17 mouse cellular contexts compared by ENCODE assay signal in genomic region chr11:107034085-107034810, GRCm38 (mm10).
"Had no signal": no experiment of that assay in that cellular context is flagged by ENCODE, and none has a peak within 500 bp of the region (broad histone marks: within the 10 kb centered on the region; RNA-seq: fewer than 3 reads in every experiment).

No protein-coding gene starts in this region.

- H3K9ac ChIP-seq: lung, embryonic 14.5 days; midbrain, embryonic 12.5 days; neural tube, embryonic 13.5 days; neural tube, embryonic 15.5 days had no signal

- ATAC-seq: midbrain, embryonic 16.5 days had no signal

- H3K9me3 ChIP-seq: midbrain, embryonic 10.5 days; midbrain, embryonic 12.5 days; neural tube, embryonic 13.5 days; neural tube, embryonic 15.5 days had no signal

- H3K27ac ChIP-seq: midbrain, embryonic 10.5 days; midbrain, embryonic 12.5 days; neural tube, embryonic 13.5 days; neural tube, embryonic 15.5 days had no signal

- DNase-seq: lung, adult 18-20 months; lung, embryonic 14.5 days; lung, postnatal 10 days; lung, postnatal 4 days; midbrain, embryonic 14.5 days; right cerebral cortex, postnatal 14 days; right cerebral cortex, postnatal 4 days; spleen, adult 18-20 months; thymus, adult 18-20 months; thymus, postnatal 14 days; thymus, postnatal 36 days had no signal

- H3K4me2 ChIP-seq: lung, embryonic 14.5 days; midbrain, embryonic 12.5 days; neural tube, embryonic 13.5 days; neural tube, embryonic 15.5 days had no signal

- H3K27me3 ChIP-seq: neural tube, embryonic 13.5 days; neural tube, embryonic 15.5 days had no signal

- H3K4me1 ChIP-seq: neural tube, embryonic 13.5 days; neural tube, embryonic 15.5 days had no signal

- H3K4me3 ChIP-seq: midbrain, embryonic 10.5 days; midbrain, embryonic 12.5 days; myocyte; neural tube, embryonic 13.5 days; neural tube, embryonic 15.5 days had no signal
